Mouse (Mus musculus): ENCODE measurements around the gene Gm572. TPM values are rescaled to one million over a fixed set of nuclear protein-coding genes. Genes with fewer than 3 reads are reported as not detected.

The Gm572 gene
- polyA plus RNA-seq, 1 experiment from 2014 or later: not detected

DNA sequence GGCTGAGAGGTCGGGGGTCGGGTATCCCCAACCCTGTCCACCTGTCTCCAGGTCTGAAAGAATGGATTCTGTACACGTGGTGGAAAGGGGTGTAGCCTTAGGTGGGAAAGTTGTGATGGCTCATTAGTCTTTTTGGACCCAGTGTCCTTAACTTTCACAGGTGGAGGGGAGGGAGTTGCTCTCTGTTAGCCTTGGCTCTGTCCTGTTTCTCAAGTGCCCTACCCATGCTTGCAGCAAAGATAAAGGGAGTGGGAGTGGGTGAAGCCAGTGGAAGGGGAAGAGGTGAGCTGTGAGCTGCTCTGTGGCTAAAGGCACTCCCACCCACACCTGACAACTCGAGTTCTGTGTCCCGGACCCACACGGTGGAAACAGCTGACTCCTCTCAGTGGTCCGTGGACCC lies 20.2 kb downstream of the Gm572 start:
- 77% methylated on average over 7 of the region's 7 CpGs for WGBS
- Histone ChIP-seq H3K4me3 (ENCODE audit: low read depth, low read length) (no peak overlapping the region), H3K36me3 (ENCODE audit: control insufficient read depth, insufficient read depth, low read length) (no peaks in the 10 kb centered on the region), H3K4me2 (ENCODE audit: low read depth, low read length, severe bottlenecking) (no peak overlapping the region), H3K4me1 (replicated peaks; ENCODE audit: control insufficient read depth, insufficient read depth, low read length) (no peaks in the 10 kb centered on the region), H3K9ac (ENCODE audit: low read length) (no peak overlapping the region), H3K27me3 (ENCODE audit: control insufficient read depth, insufficient read depth, low read length) (no peaks in the 10 kb centered on the region; the same call in 1 of the 2 replicates), H3K9me3 (ENCODE audit: control insufficient read depth, low read length) (no peaks in the 10 kb centered on the region), H3K27ac (ENCODE audit: low read depth, low read length) (no peak overlapping the region)
- DNase-seq (ENCODE audit: low spot score) (no peak), ATAC-seq (replicated peaks; ENCODE audit: low FRiP score) (no peak)

GRCm38 (mm10) chr4:148664021-148664420 lies 20.9 kb downstream of the Gm572 start:
- no peak for ATAC-seq (replicated peaks; ENCODE audit: low FRiP score)
- H3K36me3 ChIP-seq (ENCODE audit: control insufficient read depth, insufficient read depth, low read length): no peaks in the 10 kb centered on the region
- no peak for DNase-seq (ENCODE audit: low spot score)
- WGBS: 71% methylated on average over 6 of the region's 6 CpGs
- H3K9ac ChIP-seq (ENCODE audit: low read length): no peak overlapping the region
- H3K4me1 ChIP-seq (replicated peaks; ENCODE audit: control insufficient read depth, insufficient read depth, low read length): no peaks in the 10 kb centered on the region
- H3K4me3 ChIP-seq (ENCODE audit: low read depth, low read length): no peak overlapping the region
- H3K27me3 ChIP-seq (ENCODE audit: control insufficient read depth, insufficient read depth, low read length): no peaks in the 10 kb centered on the region; the same call in 1 of the 2 replicates
- no peaks in the 10 kb centered on the region for H3K9me3 ChIP-seq (ENCODE audit: control insufficient read depth, low read length)
- no peak overlapping the region for H3K4me2 ChIP-seq (ENCODE audit: low read depth, low read length, severe bottlenecking)
- H3K27ac ChIP-seq (ENCODE audit: low read depth, low read length): no peak overlapping the region

DNA sequence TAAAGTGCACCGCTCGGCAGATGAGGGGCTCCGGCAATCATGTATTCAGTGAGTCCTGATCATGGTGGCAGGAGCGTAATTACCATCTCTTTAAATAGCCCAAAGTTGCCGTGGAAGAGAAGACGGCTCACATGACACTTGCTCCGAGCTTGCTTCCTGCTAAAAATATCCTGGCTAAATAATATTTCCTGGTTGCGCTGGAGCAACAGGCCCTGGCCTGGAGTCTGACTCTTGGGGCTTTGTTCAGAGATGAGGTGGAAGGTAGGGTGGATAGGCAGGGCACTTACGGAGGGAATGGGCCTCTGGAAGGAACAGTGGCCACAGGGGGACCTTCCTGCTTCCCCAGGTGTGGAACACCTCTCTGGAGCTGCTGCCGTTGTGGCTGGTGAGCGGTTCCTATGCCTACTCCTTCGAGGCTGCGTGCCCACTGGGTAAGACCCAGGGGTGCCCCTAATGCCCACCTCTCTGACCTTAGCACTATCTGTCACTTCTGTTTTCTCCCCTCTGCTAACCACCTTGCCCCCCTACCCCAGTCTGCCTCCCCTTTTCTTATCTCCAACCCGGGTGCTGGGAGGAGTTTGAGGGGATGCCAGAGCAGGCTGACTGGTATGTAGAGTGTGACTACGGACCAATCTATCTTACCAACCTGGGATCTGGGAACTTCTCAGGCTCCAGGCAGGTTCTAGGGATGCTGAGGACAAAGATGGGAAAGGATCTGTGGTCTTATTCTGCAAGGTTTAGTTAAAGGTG lies 24.1 kb downstream of the Gm572 start:
- H3K27me3 ChIP-seq (ENCODE audit: control insufficient read depth, insufficient read depth, low read length): no peaks in the 10 kb centered on the region; the same call in 1 of the 2 replicates
- no peaks in the 10 kb centered on the region for H3K9me3 ChIP-seq (ENCODE audit: control insufficient read depth, low read length)
- no peak overlapping the region for H3K27ac ChIP-seq (ENCODE audit: low read depth, low read length)
- no peaks in the 10 kb centered on the region for H3K4me1 ChIP-seq (replicated peaks; ENCODE audit: control insufficient read depth, insufficient read depth, low read length)
- no peak overlapping the region for H3K9ac ChIP-seq (ENCODE audit: low read length)
- ATAC-seq (replicated peaks; ENCODE audit: low FRiP score) (no peak), DNase-seq (ENCODE audit: low spot score) (no peak)
- no peak overlapping the region for H3K4me3 ChIP-seq (ENCODE audit: low read depth, low read length)
- no peak overlapping the region for H3K4me2 ChIP-seq (ENCODE audit: low read depth, low read length, severe bottlenecking)
- 93% methylated on average over 15 of the region's 15 CpGs for WGBS
- no peaks in the 10 kb centered on the region for H3K36me3 ChIP-seq (ENCODE audit: control insufficient read depth, insufficient read depth, low read length)

DNA sequence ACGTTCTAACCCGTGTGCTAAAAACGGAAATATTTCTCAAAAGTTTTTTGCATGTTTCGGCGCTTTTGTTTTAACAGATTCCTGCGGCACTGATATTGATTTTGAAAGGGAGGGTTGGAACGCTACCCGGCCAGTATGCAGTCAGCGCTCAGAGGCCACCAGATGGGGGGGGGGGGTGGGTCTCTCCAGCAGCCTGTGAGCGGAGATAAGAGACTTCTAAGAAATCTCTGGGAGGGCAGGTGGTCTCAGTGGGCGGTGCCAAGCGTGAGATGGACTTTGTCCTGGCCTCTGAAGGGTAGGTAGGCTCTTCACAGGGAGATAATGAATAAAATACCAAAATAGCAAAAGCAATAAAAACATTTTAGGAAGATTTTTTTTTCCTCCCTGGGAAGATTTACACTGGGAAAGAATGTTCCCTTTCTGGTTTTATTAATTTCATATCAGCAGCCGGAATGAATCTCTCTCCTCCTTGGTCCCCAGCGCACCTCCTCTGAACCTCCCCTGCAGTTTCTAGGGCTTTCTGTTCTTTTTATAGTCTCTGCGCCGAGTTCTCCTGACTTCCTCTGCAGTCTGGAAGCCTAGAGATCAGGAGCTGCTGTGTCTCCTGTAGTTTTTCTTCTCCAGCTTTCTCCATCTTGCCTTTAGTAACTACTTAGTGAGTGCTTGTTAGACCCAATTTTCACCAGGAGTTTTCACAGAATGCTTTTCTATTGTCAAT lies 28.3 kb downstream of the Gm572 start:
- Histone ChIP-seq H3K9ac (ENCODE audit: low read length) (no peak overlapping the region), H3K4me2 (ENCODE audit: low read depth, low read length, severe bottlenecking) (no peak overlapping the region), H3K4me3 (ENCODE audit: low read depth, low read length) (no peak overlapping the region), H3K36me3 (ENCODE audit: control insufficient read depth, insufficient read depth, low read length) (no peaks in the 10 kb centered on the region), H3K27me3 (ENCODE audit: control insufficient read depth, insufficient read depth, low read length) (no peaks in the 10 kb centered on the region), H3K4me1 (replicated peaks; ENCODE audit: control insufficient read depth, insufficient read depth, low read length) (no peaks in the 10 kb centered on the region; the same call in 1 of the 2 replicates), H3K27ac (ENCODE audit: low read depth, low read length) (no peak overlapping the region), H3K9me3 (ENCODE audit: control insufficient read depth, low read length) (no peaks in the 10 kb centered on the region)
- DNase-seq (ENCODE audit: low spot score): no peak
- 72% methylated on average over 16 of the region's 16 CpGs for WGBS
- ATAC-seq (replicated peaks; ENCODE audit: low FRiP score): no peak

DNA sequence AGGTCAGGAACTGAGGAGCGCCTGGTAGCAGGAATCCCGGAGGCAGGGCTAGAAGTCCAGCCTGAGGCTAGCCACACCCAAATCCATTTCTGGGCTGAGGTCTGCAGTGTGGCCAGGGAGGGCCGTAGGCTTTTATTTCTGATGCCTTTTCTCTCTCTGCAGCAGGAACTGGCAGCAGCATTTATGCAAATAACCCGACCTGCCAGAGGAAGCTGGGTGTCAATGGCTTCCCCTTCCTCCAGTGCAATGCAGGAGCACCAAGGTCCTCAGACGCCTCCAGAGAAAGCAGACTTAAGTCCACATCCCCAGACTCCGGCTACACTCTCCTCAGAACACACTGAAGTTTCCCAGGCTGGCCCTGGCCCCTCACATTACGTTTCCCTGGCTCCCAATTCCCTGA lies 31.9 kb downstream of the Gm572 start:
- WGBS: 55% methylated on average over 7 of the region's 7 CpGs
- Histone ChIP-seq H3K4me1 (replicated peaks; ENCODE audit: control insufficient read depth, insufficient read depth, low read length) (no peaks in the 10 kb centered on the region; the same call in 1 of the 2 replicates), H3K27ac (ENCODE audit: low read depth, low read length) (no peak overlapping the region), H3K27me3 (ENCODE audit: control insufficient read depth, insufficient read depth, low read length) (no peaks in the 10 kb centered on the region), H3K4me2 (ENCODE audit: low read depth, low read length, severe bottlenecking) (no peak overlapping the region), H3K36me3 (ENCODE audit: control insufficient read depth, insufficient read depth, low read length) (no peaks in the 10 kb centered on the region), H3K9ac (ENCODE audit: low read length) (no peak overlapping the region), H3K4me3 (ENCODE audit: low read depth, low read length) (no peak overlapping the region), H3K9me3 (ENCODE audit: control insufficient read depth, low read length) (no peaks in the 10 kb centered on the region)
- DNase-seq (ENCODE audit: low spot score) (no peak), ATAC-seq (replicated peaks; ENCODE audit: low FRiP score) (no peak)

DNA sequence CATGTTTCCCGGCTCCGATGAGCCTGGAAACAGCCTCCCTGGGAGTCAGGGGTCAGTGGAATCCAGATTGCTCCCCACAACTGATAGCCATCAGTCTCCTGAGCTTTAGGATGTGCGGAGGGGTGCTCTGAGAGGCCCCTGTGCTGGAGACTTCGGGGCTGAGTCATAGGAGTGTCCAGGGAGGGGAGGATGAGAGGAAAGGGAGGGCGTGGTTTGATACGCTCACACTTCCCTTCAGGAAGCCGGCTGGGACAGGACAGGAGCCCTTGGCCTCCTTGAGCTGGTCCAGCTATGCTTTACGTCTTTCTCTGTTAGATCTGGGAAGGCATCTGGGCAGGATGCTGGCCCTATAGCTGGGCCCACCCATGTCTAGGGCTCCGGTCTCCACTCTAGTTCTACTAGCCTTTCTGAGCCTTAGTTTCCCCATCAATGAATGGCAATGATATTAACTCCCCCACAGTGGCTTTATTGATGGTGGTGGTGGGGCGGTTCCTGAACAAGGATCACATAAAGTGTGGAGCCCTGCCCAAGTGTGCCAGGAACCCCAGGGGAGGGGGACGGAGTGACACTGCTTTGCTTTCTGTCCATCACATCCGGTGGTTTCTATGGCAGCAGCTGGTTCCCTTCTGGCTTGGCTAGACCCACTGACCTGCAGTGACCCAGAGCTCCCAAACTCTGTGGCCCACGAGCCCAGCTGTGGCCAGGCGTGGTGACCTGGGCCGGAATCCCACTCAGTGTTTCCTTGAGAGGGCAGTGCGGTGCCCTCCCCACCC lies 33.3 kb downstream of the Gm572 start:
- H3K9ac ChIP-seq (ENCODE audit: low read length): no peak overlapping the region; the same call in 1 of the 2 replicates
- 64% methylated on average over 16 of the region's 16 CpGs for WGBS
- no peak overlapping the region for H3K27ac ChIP-seq (ENCODE audit: low read depth, low read length)
- H3K4me1 ChIP-seq (replicated peaks; ENCODE audit: control insufficient read depth, insufficient read depth, low read length): no peaks in the 10 kb centered on the region; the same call in 1 of the 2 replicates
- no peaks in the 10 kb centered on the region for H3K9me3 ChIP-seq (ENCODE audit: control insufficient read depth, low read length)
- H3K27me3 ChIP-seq (ENCODE audit: control insufficient read depth, insufficient read depth, low read length): no peaks in the 10 kb centered on the region
- no peak overlapping the region for H3K4me2 ChIP-seq (ENCODE audit: low read depth, low read length, severe bottlenecking)
- no peaks in the 10 kb centered on the region for H3K36me3 ChIP-seq (ENCODE audit: control insufficient read depth, insufficient read depth, low read length)
- H3K4me3 ChIP-seq (ENCODE audit: low read depth, low read length): no peak overlapping the region
- ATAC-seq (replicated peaks; ENCODE audit: low FRiP score): no peak
- DNase-seq (ENCODE audit: low spot score): no peak

GRCm38 (mm10) chr4:148676961-148677637 lies 34.0 kb downstream of the Gm572 start:
- H3K9me3 ChIP-seq (ENCODE audit: control insufficient read depth, low read length): no peaks in the 10 kb centered on the region
- WGBS: 73% methylated on average over 20 of the region's 20 CpGs
- no peak overlapping the region for H3K4me2 ChIP-seq (ENCODE audit: low read depth, low read length, severe bottlenecking)
- no peak for DNase-seq (ENCODE audit: low spot score)
- no peak overlapping the region for H3K4me3 ChIP-seq (ENCODE audit: low read depth, low read length)
- ATAC-seq (replicated peaks; ENCODE audit: low FRiP score): no peak
- H3K27me3 ChIP-seq (ENCODE audit: control insufficient read depth, insufficient read depth, low read length): no peaks in the 10 kb centered on the region
- H3K4me1 ChIP-seq (replicated peaks; ENCODE audit: control insufficient read depth, insufficient read depth, low read length): no peaks in the 10 kb centered on the region; the same call in 1 of the 2 replicates
- H3K27ac ChIP-seq (ENCODE audit: low read depth, low read length): no peak overlapping the region
- no peaks in the 10 kb centered on the region for H3K36me3 ChIP-seq (ENCODE audit: control insufficient read depth, insufficient read depth, low read length)
- no peak overlapping the region for H3K9ac ChIP-seq (ENCODE audit: low read length)

DNA sequence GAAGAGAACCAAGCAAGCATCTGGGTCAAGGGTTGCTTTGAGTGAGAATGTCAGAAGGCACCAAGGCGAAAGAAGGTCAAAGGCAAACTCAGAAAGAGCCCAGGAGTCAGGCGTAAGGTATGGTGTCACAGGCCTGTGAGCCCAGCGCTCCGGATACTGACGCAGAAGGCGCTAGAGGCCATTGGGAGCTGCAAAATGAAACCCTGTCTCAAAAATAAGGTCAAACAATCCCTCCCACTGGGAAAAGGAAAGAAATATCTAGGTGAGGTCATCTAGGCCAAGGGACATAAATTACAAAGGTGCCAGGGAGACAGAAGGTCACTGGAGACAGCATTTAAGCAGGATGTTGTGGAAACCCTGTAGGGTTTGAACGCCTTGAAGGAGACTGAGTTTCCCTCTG lies 35.0 kb downstream of the Gm572 start:
- H3K36me3 ChIP-seq (ENCODE audit: control insufficient read depth, insufficient read depth, low read length): no peaks in the 10 kb centered on the region
- ATAC-seq (replicated peaks; ENCODE audit: low FRiP score) (no peak), DNase-seq (ENCODE audit: low spot score) (no peak)
- H3K9ac ChIP-seq (ENCODE audit: low read length): no peak overlapping the region
- H3K27ac ChIP-seq (ENCODE audit: low read depth, low read length): no peak overlapping the region
- no peak overlapping the region for H3K4me3 ChIP-seq (ENCODE audit: low read depth, low read length)
- WGBS: 84% methylated on average over 7 of the region's 7 CpGs
- H3K4me2 ChIP-seq (ENCODE audit: low read depth, low read length, severe bottlenecking): no peak overlapping the region
- H3K9me3 ChIP-seq (ENCODE audit: control insufficient read depth, low read length): no peaks in the 10 kb centered on the region
- H3K27me3 ChIP-seq (ENCODE audit: control insufficient read depth, insufficient read depth, low read length): no peaks in the 10 kb centered on the region
- no peaks in the 10 kb centered on the region; the same call in 1 of the 2 replicates for H3K4me1 ChIP-seq (replicated peaks; ENCODE audit: control insufficient read depth, insufficient read depth, low read length)

Data from forebrain, embryonic 11.5 days (tissue).